Mouse (Mus musculus) ES-E14 (cell line): ENCODE results near the gene Fam198b. TPM values are rescaled to one million over a fixed set of nuclear protein-coding genes. Genes with fewer than 3 reads are reported as not detected.

ENCODE experiments used
- DNase-seq: peaks from one replicate; pipeline ENCODE4 v3.0.0-alpha.2; 2013; ENCODE audit warnings: low read depth, low spot score
- H3K27ac ChIP-seq: 2 replicates; pipeline ENCODE4 v1.5.1; 2012; ENCODE audit warnings: low read depth, mild to moderate bottlenecking, low read length, moderate library complexity, mixed read lengths; ENCODE audit not compliant: poor library complexity, insufficient read depth, severe bottlenecking
- H3K36me3 ChIP-seq: 2 replicates; pipeline ENCODE4 v1.6.1; 2012; ENCODE audit warnings: mild to moderate bottlenecking, low read length, moderate library complexity, mixed read lengths; ENCODE audit not compliant: control insufficient read depth, poor library complexity, insufficient read depth, severe bottlenecking
- H3K4me1 ChIP-seq, 2 experiments: fragments of 150-350 bp in 1 of 2; sonication (generic) in 1 of 2; 2 replicates each; pipeline ENCODE4 v1.6.1; 2012; ENCODE audit warnings: low read length in 2 of 2, mild to moderate bottlenecking in 1 of 2, mixed read lengths in 1 of 2; ENCODE audit not compliant: control insufficient read depth in 2 of 2, insufficient read depth in 2 of 2, poor library complexity in 1 of 2
- H3K4me3 ChIP-seq, 2 experiments: fragments of 150-350 bp in 1 of 2; sonication (generic) in 1 of 2; 2 replicates each; pipeline ENCODE4 v1.5.1; 2012; ENCODE audit warnings: low read length in 2 of 2, low read depth in 1 of 2, mild to moderate bottlenecking in 1 of 2, mixed read lengths in 1 of 2; ENCODE audit not compliant: insufficient read depth in 1 of 2, poor library complexity in 1 of 2, severe bottlenecking in 1 of 2
- H3K9ac ChIP-seq: 2 replicates; pipeline ENCODE4 v1.6.1; 2012; ENCODE audit warnings: low read depth, mild to moderate bottlenecking, low read length, mixed read lengths; ENCODE audit not compliant: poor library complexity, insufficient read depth, severe bottlenecking
- H3K9me3 ChIP-seq: fragments of 150-350 bp; sonication (generic); 2 replicates; pipeline ENCODE4 v1.6.1; 2012; ENCODE audit warnings: low read depth, mild to moderate bottlenecking, low read length; ENCODE audit not compliant: control insufficient read depth, insufficient read depth
- CHD2 ChIP-seq: IDR thresholded peaks from 2 replicates; pipeline ENCODE4 v1.6.1; 2014; ENCODE audit warnings: mild to moderate bottlenecking, low read depth, low read length, inconsistent platforms
- HCFC1 ChIP-seq: IDR thresholded peaks from 2 replicates; pipeline ENCODE4 v1.6.1; 2012; ENCODE audit warnings: low read length, inconsistent platforms, borderline replicate concordance; ENCODE audit not compliant: insufficient read depth
- MAFK ChIP-seq: IDR thresholded peaks from 2 replicates; pipeline ENCODE4 v1.6.1; 2014; ENCODE audit warnings: mild to moderate bottlenecking, low read depth, low read length, inconsistent platforms; ENCODE audit not compliant: insufficient read depth
- ZC3H11A ChIP-seq: IDR thresholded peaks from 2 replicates; pipeline ENCODE4 v1.6.1; 2012; ENCODE audit warnings: low read depth, mild to moderate bottlenecking, inconsistent platforms, low read length, borderline replicate concordance
- ZNF384 ChIP-seq: IDR thresholded peaks from 2 replicates; pipeline ENCODE4 v1.6.1; 2012; ENCODE audit warnings: low read depth, low read length, inconsistent platforms
- in situ Hi-C, 2 experiments: fragments of 600-800 bp; cut with MboI; formaldehyde crosslinking; loops; one replicate each; pipeline ENCODE4 v1.15.1; 2025; ENCODE audit warnings: low sequenced_read_pairs in 2 of 2, inconsistent platforms in 1 of 2; ENCODE audit not compliant: unreplicated experiment in 2 of 2
- total RNA-seq: library from RNA; depleted of rRNA; stranded (reverse); fragments of 300-350 nt; gene quantifications from 2 replicates; pipeline ENCODE4 v1.2.3, GENCODE M21; 2012

The Fam198b gene
- total RNA-seq, 1 experiment = 16.5 TPM

- no peak for TF ChIP-seq CHD2
- no peak for TF ChIP-seq ZC3H11A
- no peak for TF ChIP-seq HCFC1
- TF ChIP-seq MAFK = no peak
- TF ChIP-seq ZNF384 = no peak
- no peaks in the 10 kb centered on the region for H3K36me3 ChIP-seq
- in situ Hi-C loops = no loop called here
- no peaks in the 10 kb centered on the region for H3K4me1 ChIP-seq
- H3K4me3 ChIP-seq = no peak overlapping the region
- no peak overlapping the region for H3K27ac ChIP-seq
- DNase-seq = no peak
- no peaks in the 10 kb centered on the region for H3K9me3 ChIP-seq
- H3K9ac ChIP-seq = no peak overlapping the region
These were observed 96.4 kb downstream of the Fam198b start for GRCm38 (mm10) chr3:79980714-79981113.

- in situ Hi-C loops = no loop called here
- Histone ChIP-seq H3K4me3 (no peak overlapping the region), H3K9me3 (no peaks in the 10 kb centered on the region), H3K9ac (no peak overlapping the region), H3K36me3 (no peaks in the 10 kb centered on the region), H3K4me1 (no peaks in the 10 kb centered on the region), H3K27ac (no peak overlapping the region)
- TF ChIP-seq MAFK (no peak), ZNF384 (no peak), CHD2 (no peak), HCFC1 (no peak), ZC3H11A (no peak)
- DNase-seq = no peak
These were observed 99.7 kb downstream of the Fam198b start for GRCm38 (mm10) chr3:79983961-79984419.

DNA sequence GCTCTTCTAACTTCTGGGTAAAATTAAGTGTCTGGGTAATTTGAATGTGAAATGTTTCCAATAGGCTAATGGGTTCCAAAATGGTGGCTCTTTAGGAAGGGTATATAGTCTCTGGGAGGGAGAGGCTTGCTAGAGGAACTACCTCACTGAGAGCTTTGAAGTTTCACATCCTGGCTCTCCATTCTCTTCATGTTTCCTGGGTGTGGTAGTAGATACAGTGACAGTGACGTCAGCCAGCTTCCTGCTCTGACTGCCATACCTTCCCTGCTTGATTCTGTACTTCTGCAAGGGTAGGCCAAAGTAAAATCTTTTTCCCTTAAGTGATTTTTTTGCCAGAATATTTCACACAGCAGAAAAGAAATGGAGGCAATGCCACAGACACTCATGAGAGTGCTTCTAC, 100.2 kb downstream of the Fam198b start:
- Histone ChIP-seq H3K36me3 (no peaks in the 10 kb centered on the region), H3K9me3 (no peaks in the 10 kb centered on the region), H3K4me1 (no peaks in the 10 kb centered on the region), H3K4me3 (no peak overlapping the region), H3K9ac (no peak overlapping the region), H3K27ac (no peak overlapping the region)
- no peak for TF ChIP-seq CHD2
- no peak for TF ChIP-seq MAFK
- no peak for TF ChIP-seq ZNF384
- no peak for TF ChIP-seq HCFC1
- TF ChIP-seq ZC3H11A = no peak
- in situ Hi-C loops = no loop called here
- no peak for DNase-seq

GRCm38 (mm10) chr3:79989250-79989649, 104.9 kb downstream of the Fam198b start:
- Histone ChIP-seq H3K4me1 (no peaks in the 10 kb centered on the region), H3K36me3 (no peaks in the 10 kb centered on the region), H3K27ac (no peak overlapping the region), H3K9ac (no peak overlapping the region), H3K4me3 (no peak overlapping the region), H3K9me3 (no peaks in the 10 kb centered on the region)
- in situ Hi-C loops = no loop called here
- DNase-seq = no peak
- no peak for TF ChIP-seq ZNF384
- no peak for TF ChIP-seq MAFK
- TF ChIP-seq HCFC1 = no peak
- no peak for TF ChIP-seq CHD2
- no peak for TF ChIP-seq ZC3H11A

DNA sequence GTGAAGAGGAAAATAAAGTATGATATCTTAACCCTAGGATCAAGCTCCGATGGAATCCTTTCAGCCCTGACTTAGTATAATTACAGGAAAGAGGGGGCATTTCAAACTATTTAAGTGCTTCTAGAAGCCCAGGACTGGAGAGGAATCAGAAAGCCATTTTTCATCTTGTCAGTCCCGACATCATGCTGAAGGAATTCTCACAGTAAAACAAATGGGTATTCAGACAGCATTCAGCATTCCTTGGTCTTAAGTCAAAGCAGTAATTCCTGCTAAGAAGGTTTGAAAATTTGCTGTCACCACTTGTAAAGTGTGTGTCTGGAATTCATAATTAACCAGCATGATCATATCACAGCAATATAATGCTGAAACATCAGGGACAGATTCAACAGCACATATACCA, 105.6 kb downstream of the Fam198b start:
- Histone ChIP-seq H3K4me3 (no peak overlapping the region), H3K9me3 (no peaks in the 10 kb centered on the region), H3K9ac (no peak overlapping the region), H3K4me1 (no peaks in the 10 kb centered on the region), H3K27ac (no peak overlapping the region), H3K36me3 (no peaks in the 10 kb centered on the region)
- in situ Hi-C loops = no loop called here
- TF ChIP-seq ZNF384 (no peak), HCFC1 (no peak), ZC3H11A (no peak), MAFK (no peak), CHD2 (no peak)
- no peak for DNase-seq
